Mouse (Mus musculus) spleen, postnatal 14 days (tissue): Measurements from ENCODE around the gene Gm6509.
"Not testable (repeated sequence)": the region's sequence is repeated elsewhere in the genome, so short reads cannot be mapped to it uniquely, and the experiment has no call there.

Source experiments
- DNase-seq, 2 experiments: peaks; one replicate each; pipeline ENCODE4 v3.0.0; 2021 to 2022; ENCODE audit warnings: low spot score in 2 of 2

The Gm6509 gene

DNA sequence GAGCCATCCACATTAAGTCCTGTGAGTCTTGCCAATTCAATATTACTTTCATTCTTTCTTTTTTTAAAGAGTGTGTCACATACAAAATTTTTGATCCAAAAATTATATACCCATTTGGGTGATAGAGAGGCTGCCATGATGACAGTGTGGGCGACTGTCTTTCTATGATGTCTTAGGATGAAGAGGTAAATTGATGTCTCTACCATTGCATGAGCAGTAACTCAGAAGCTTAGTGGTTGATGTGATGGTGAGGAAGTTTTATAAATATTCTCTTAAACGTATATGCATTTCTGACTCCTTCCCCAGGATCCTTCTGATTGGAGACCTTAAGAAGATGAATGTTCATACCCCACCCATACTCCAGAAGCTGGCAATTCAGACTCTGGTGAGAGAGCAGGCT, at the start of gene Gm6509:
Gene Gm6509 (plus strand): TSS at position 301 of the 400 bp plus-strand sequence.
- not testable (repeated sequence) for DNase-seq

DNA sequence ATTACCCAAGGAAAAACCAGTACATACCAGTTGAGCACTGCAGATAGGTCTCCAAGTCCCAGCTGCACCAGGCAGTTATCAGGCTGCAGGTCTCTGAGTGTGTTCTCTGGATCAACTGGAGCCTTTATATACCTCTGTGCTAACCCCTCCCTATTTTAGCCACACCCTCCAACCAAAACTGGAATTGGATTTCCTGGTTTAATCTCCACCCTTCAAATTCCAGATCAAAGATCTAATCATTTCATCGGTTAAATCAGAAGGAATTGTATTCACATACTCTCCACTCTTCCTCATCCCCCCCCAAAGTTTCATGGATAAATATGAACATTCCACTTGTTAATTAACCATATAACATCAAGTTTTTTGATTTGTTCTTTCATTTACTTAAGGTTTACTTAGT, 7.5 kb upstream of the Gm6509 start, which contains the start of gene Gm3147:
Gene Gm3147 (minus strand): TSS at position 101 of the 400 bp plus-strand sequence.
- not testable (repeated sequence) for DNase-seq

DNA sequence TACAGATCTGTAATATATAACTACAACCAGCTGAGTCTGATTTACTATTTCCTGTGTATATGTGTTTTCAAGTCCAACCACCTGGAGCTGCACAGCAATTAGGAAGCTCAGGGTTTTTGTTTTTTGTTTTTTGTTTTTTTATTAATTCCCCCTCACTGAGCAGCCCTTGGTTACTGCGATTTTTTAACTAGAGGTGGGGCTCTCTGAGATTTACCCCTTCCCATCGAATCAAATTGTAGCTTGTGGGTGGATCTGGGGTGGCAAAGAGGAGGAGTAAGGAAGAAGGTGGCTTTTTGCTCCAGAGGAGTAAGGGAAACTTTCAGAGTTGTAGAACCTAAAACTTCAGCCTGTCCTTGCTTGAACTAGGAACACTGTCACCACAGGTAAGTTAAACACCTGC, 24.3 kb downstream of the Gm6509 start, which contains the start of gene Gm6205:
Gene Gm6205 (plus strand): TSS at position 301 of the 400 bp plus-strand sequence.
- DNase-seq = not testable (repeated sequence)
